Mouse (Mus musculus): Measurements from ENCODE around the gene Tpd52l2.

Tpd52l2 gene

GRCm38 (mm10) chr2:181536410-181536809 lies 39.5 kb downstream of the Tpd52l2 start:
- DNase-seq (ENCODE audit: low read depth in 1 of 2, low spot score in 2 of 2) = peak; percentile 34 to 50

- no peak for DNase-seq (ENCODE audit: low read depth in 1 of 2, low spot score in 2 of 2)
These were observed 40.6 kb downstream of the Tpd52l2 start for GRCm38 (mm10) chr2:181537444-181538047.

- DNase-seq (ENCODE audit: low read depth in 1 of 2, low spot score in 2 of 2) = no peak
These were observed 44.9 kb downstream of the Tpd52l2 start for GRCm38 (mm10) chr2:181541761-181542380.

- no peak for DNase-seq (ENCODE audit: low read depth in 1 of 2, low spot score in 2 of 2)
These were observed 49.2 kb downstream of the Tpd52l2 start for GRCm38 (mm10) chr2:181546142-181546541.

- no peak for DNase-seq (ENCODE audit: low read depth in 1 of 2, low spot score in 2 of 2)
These were observed 51.3 kb downstream of the Tpd52l2 start for GRCm38 (mm10) chr2:181548227-181548626.

GRCm38 (mm10) chr2:181548682-181549081 lies 51.7 kb downstream of the Tpd52l2 start:
- no peak for DNase-seq (ENCODE audit: low read depth in 1 of 2, low spot score in 2 of 2)

- DNase-seq (ENCODE audit: low read depth in 1 of 2, low spot score in 2 of 2) = no peak
These were observed 53.3 kb downstream of the Tpd52l2 start for GRCm38 (mm10) chr2:181550233-181550632.

GRCm38 (mm10) chr2:181553772-181554171 lies 56.8 kb downstream of the Tpd52l2 start:
- no peak for DNase-seq (ENCODE audit: low read depth in 1 of 2, low spot score in 2 of 2)

GRCm38 (mm10) chr2:181567338-181567737 lies 70.4 kb downstream of the Tpd52l2 start:
- no peak for DNase-seq (ENCODE audit: low read depth in 1 of 2, low spot score in 2 of 2)

Data from monocyte, adult 2 months (primary cell).